Mouse (Mus musculus) cerebellum, adult 8-10 months (tissue): ENCODE results near the gene Cel.

Experiments
- DNase-seq: peaks from one replicate; pipeline ENCODE4 v3.0.0; 2022

The Cel gene

GRCm38 (mm10) chr2:28563303-28563702 lies at the start of gene Cel:
Cel (minus strand) TSS chr2:28563403.
- DNase-seq: no peak

- DNase-seq: no peak
Observed at GRCm38 (mm10) chr2:28612436-28613063, 49.3 kb upstream of the Cel start.

- DNase-seq: no peak
Observed at GRCm38 (mm10) chr2:28611407-28611787, 48.2 kb upstream of the Cel start.

GRCm38 (mm10) chr2:28610716-28611406 lies 47.7 kb upstream of the Cel start:
- peak; percentile 17 for DNase-seq

- DNase-seq: no peak
Observed at GRCm38 (mm10) chr2:28609851-28610250, 46.6 kb upstream of the Cel start.

- DNase-seq: no peak
Observed at GRCm38 (mm10) chr2:28607341-28608165, 44.4 kb upstream of the Cel start.

- DNase-seq: no peak
Observed at GRCm38 (mm10) chr2:28606601-28607340, 43.6 kb upstream of the Cel start.

GRCm38 (mm10) chr2:28605789-28606541 lies 42.8 kb upstream of the Cel start:
- DNase-seq: no peak

- DNase-seq: no peak
Observed at GRCm38 (mm10) chr2:28603542-28603941, 40.3 kb upstream of the Cel start.

- no peak for DNase-seq
Observed at GRCm38 (mm10) chr2:28601720-28602590, 38.8 kb upstream of the Cel start.

- DNase-seq: no peak
Observed at GRCm38 (mm10) chr2:28599569-28599900, 36.3 kb upstream of the Cel start.

GRCm38 (mm10) chr2:28598692-28599568 lies 35.7 kb upstream of the Cel start:
- DNase-seq: no peak

GRCm38 (mm10) chr2:28597733-28598547 lies 34.7 kb upstream of the Cel start:
- DNase-seq: no peak

- no peak for DNase-seq
Observed at GRCm38 (mm10) chr2:28596998-28597397, 33.8 kb upstream of the Cel start.

GRCm38 (mm10) chr2:28596021-28596420 lies 32.8 kb upstream of the Cel start:
- DNase-seq: no peak

GRCm38 (mm10) chr2:28592809-28593208 lies 29.6 kb upstream of the Cel start:
- DNase-seq: peak; percentile 63

GRCm38 (mm10) chr2:28591479-28591878 lies 28.3 kb upstream of the Cel start:
- no peak for DNase-seq

- no peak for DNase-seq
Observed at GRCm38 (mm10) chr2:28588574-28588973, 25.4 kb upstream of the Cel start.

GRCm38 (mm10) chr2:28585730-28586129 lies 22.5 kb upstream of the Cel start:
- no peak for DNase-seq
